Mouse (Mus musculus): ENCODE data around the gene Tmem183a. TPM values are rescaled to one million over a fixed set of nuclear protein-coding genes. Genes with fewer than 3 reads are reported as not detected.

Gene Tmem183a
- total and polyA plus RNA-seq, 3 experiments, result 54.2 to 131 (median 82.7) TPM

DNA sequence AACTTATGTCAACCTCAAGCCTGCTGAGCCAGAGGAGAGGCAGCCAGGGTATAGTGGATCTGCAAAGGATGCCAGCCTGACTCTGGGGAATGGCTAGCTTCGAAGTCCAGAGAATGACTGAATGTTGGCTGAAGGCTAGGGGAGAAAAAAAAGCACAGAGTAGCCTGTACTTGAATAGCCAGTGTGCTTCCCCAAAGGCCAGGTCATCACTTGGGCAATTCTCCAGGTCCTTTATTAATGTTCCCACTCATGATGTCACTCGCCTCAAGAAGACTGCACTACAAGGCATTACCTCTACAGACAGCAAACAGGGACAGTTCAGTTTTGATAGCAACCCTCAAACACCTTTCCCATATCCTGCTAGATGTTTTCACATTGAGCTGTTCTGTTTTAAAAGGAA lies 51.5 kb downstream of the Tmem183a start:
- DNase-seq (ENCODE audit: low read depth, low spot score), result no peak
- Histone ChIP-seq H3K9ac (ENCODE audit: control insufficient read depth, low read depth, low read length, poor library complexity, severe bottlenecking) (no peak overlapping the region), H3K79me2 (ENCODE audit: control insufficient read depth, insufficient read depth, low read length, poor library complexity) (no peaks in the 10 kb centered on the region), H3K4me3 (ENCODE audit: control insufficient read depth in 1 of 2, insufficient read depth in 1 of 2, low read depth in 2 of 2, low read length in 2 of 2) (no peak overlapping the region), H3K27ac (ENCODE audit: control insufficient read depth, low read depth, low read length) (no peak overlapping the region), H3K9me3 (replicated peaks; ENCODE audit: insufficient read depth, low read length) (no peaks in the 10 kb centered on the region), H3K4me1 (ENCODE audit: control insufficient read depth in 1 of 2, insufficient read depth in 2 of 2, low read length in 2 of 2) (no peaks in the 10 kb centered on the region; a peak in 1 of 4 replicates), H3K27me3 (ENCODE audit: control insufficient read depth in 1 of 2, insufficient read depth in 2 of 2, low read length in 2 of 2) (peaks cover 0 to 4% of the 10 kb centered on the region in 2 experiments; a peak in 3 of 4 replicates), H3K36me3 (ENCODE audit: control insufficient read depth in 1 of 2, insufficient read depth in 2 of 2, low read length in 2 of 2) (no peaks in the 10 kb centered on the region)
- no peak for TF ChIP-seq ZNF384 (IDR thresholded peaks at IDR 0.05; ENCODE audit: low read depth, low read length)
- no peak for TF ChIP-seq CTCF (IDR thresholded peaks at IDR 0.05 in 2 of 3, conservative IDR thresholded peaks at IDR 0.05 in 1 of 3; ENCODE audit: control insufficient read depth in 1 of 3, insufficient read depth in 1 of 3, low read depth in 2 of 3, low read length in 3 of 3, poor library complexity in 1 of 3, severe bottlenecking in 1 of 3)
- no peak for TF ChIP-seq CHD1 (IDR thresholded peaks at IDR 0.05; ENCODE audit: low read depth, low read length)
- TF ChIP-seq MAZ (IDR thresholded peaks at IDR 0.05; ENCODE audit: low read depth, low read length), result no peak
- TF ChIP-seq KAT2A (conservative IDR thresholded peaks at IDR 0.05; ENCODE audit: low read depth, low read length), result no peak
- no peak for TF ChIP-seq ETS1 (IDR thresholded peaks at IDR 0.05; ENCODE audit: low read depth, low read length)
- TF ChIP-seq MAX (IDR thresholded peaks at IDR 0.05; ENCODE audit: low read length), result no peak
- no peak for TF ChIP-seq RCOR1 (IDR thresholded peaks at IDR 0.05; ENCODE audit: low read depth, low read length)
- TF ChIP-seq MAFK (IDR thresholded peaks at IDR 0.05; ENCODE audit: borderline replicate concordance, low read depth, low read length), result no peak
- TF ChIP-seq TBP (IDR thresholded peaks at IDR 0.05; ENCODE audit: low read depth, low read length), result no peak
- no peak for TF ChIP-seq TCF12 (IDR thresholded peaks at IDR 0.05; ENCODE audit: low read depth, low read length)

DNA sequence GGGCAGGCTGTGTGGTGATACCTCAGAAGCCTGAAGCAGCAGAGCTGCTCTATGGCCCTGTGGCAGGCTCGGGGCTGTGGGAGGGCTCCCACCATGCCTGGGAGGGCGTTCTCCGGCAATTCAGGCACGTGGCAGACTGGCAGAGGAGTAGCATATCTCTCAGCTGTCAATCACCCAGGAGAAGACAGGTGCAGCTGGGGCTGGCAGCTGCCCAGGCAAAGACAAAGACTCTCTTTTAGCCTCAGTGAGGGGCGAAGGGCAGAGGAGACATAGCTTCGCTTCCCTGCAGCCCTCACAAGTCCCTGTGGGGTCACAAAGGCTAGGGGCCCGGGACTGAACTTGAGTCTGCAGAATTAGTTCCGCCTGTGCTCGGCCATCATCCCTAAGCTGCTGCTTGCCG lies 54.4 kb downstream of the Tmem183a start:
- Histone ChIP-seq H3K36me3 (ENCODE audit: control insufficient read depth in 1 of 2, insufficient read depth in 2 of 2, low read length in 2 of 2) (peaks cover 0 to 7% of the 10 kb centered on the region in 2 experiments; a peak in 2 of 4 replicates), H3K79me2 (ENCODE audit: control insufficient read depth, insufficient read depth, low read length, poor library complexity) (no peaks in the 10 kb centered on the region), H3K9ac (ENCODE audit: control insufficient read depth, low read depth, low read length, poor library complexity, severe bottlenecking) (no peak overlapping the region), H3K27me3 (ENCODE audit: control insufficient read depth in 1 of 2, insufficient read depth in 2 of 2, low read length in 2 of 2) (peaks cover 0 to 4% of the 10 kb centered on the region in 2 experiments; a peak in 2 of 4 replicates), H3K27ac (ENCODE audit: control insufficient read depth, low read depth, low read length) (no peak overlapping the region), H3K9me3 (replicated peaks; ENCODE audit: insufficient read depth, low read length) (no peaks in the 10 kb centered on the region), H3K4me3 (ENCODE audit: control insufficient read depth in 1 of 2, insufficient read depth in 1 of 2, low read depth in 2 of 2, low read length in 2 of 2) (no peak overlapping the region), H3K4me1 (ENCODE audit: control insufficient read depth in 1 of 2, insufficient read depth in 2 of 2, low read length in 2 of 2) (peaks cover 4 to 8% of the 10 kb centered on the region in 2 experiments; a peak in 3 of 4 replicates)
- DNase-seq (ENCODE audit: low read depth, low spot score), result no peak
- TF ChIP-seq MYC (IDR thresholded peaks at IDR 0.05; ENCODE audit: low read depth, low read length), result no peak
- no peak for TF ChIP-seq ZC3H11A (IDR thresholded peaks at IDR 0.05; ENCODE audit: low read depth, low read length)
- TF ChIP-seq USF2 (IDR thresholded peaks at IDR 0.05; ENCODE audit: borderline replicate concordance in 1 of 2, insufficient read depth in 1 of 2, low read depth in 1 of 2, low read length in 2 of 2), result no peak
- no peak for TF ChIP-seq UBTF (IDR thresholded peaks at IDR 0.05; ENCODE audit: borderline replicate concordance, insufficient read depth, low read depth, low read length)
- TF ChIP-seq KAT2A (conservative IDR thresholded peaks at IDR 0.05; ENCODE audit: low read depth, low read length), result no peak
- TF ChIP-seq JUND (IDR thresholded peaks at IDR 0.05; ENCODE audit: low read depth, low read length), result no peak

Measured in MEL (cell line).